Mouse (Mus musculus) heart, embryonic 10.5 days (tissue): ENCODE results near the gene Cacng2. TPM values are rescaled to one million over a fixed set of nuclear protein-coding genes. Genes with fewer than 3 reads are reported as not detected.

ENCODE experiments used
- DNase-seq: peaks from one replicate; pipeline ENCODE4 v3.0.0-alpha.2; 2017; ENCODE audit warnings: low spot score
- H3K27ac ChIP-seq: fragments of 300-500 bp; sonication (generic); 2 replicates; pipeline ENCODE4 v1.5.1; 2016; ENCODE audit warnings: mild to moderate bottlenecking
- H3K27me3 ChIP-seq: fragments of 300-500 bp; sonication (generic); 2 replicates; pipeline ENCODE4 v1.6.1; 2016; ENCODE audit warnings: mild to moderate bottlenecking; ENCODE audit not compliant: poor library complexity, insufficient read depth, severe bottlenecking
- H3K36me3 ChIP-seq: fragments of 300-500 bp; sonication (generic); 2 replicates; pipeline ENCODE4 v1.6.1; 2016; ENCODE audit warnings: mild to moderate bottlenecking, moderate library complexity
- H3K4me1 ChIP-seq: fragments of 300-500 bp; sonication (generic); 2 replicates; pipeline ENCODE4 v1.6.1; 2016; ENCODE audit warnings: mild to moderate bottlenecking
- H3K4me3 ChIP-seq: fragments of 300-500 bp; sonication (generic); 2 replicates; pipeline ENCODE4 v1.5.1; 2016; ENCODE audit warnings: mild to moderate bottlenecking, moderate library complexity
- H3K9me3 ChIP-seq: fragments of 300-500 bp; sonication (generic); 2 replicates; pipeline ENCODE4 v1.6.1; 2016; ENCODE audit warnings: mild to moderate bottlenecking, moderate library complexity
- WGBS: fragments of 180-500 bp; shearing (Covaris S2); methylation state at CpG from one replicate; pipeline ENCODE4 v1.1.7; 2016; 5-methylcytosine and 5-hydroxymethylcytosine counted together
- polyA plus RNA-seq: library from polyadenylated mRNA; unstranded; fragments of >200 nt; fragmentation: Nextera tagmentation; extraction: Ambion mirVana; gene quantifications from 2 replicates; pipeline ENCODE4 v1.2.1, GENCODE M21; 2016

The Cacng2 gene
- polyA plus RNA-seq, 1 experiment from 2014 or later: not detected

DNA sequence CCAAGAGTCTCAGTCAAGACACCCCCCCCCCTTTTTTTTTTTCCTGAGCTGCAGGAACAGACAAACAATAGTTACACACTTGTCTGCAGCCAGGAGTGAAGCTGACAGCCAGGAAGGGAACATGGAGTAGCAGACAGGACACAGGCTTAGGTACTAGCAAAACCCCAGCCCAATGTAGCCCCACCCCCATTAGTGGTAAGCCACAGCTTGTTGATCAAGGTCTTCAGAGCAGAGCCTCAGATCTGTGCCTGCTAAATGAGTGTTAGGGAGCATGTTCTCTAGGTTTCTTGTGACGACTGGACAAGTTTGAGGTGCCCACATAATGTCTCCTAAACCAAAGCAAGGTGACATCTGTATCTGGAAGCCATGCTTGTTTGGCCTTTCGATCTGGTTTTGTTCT, 165.5 kb downstream of the Cacng2 start:
- no peak overlapping the region for H3K27ac ChIP-seq
- H3K4me1 ChIP-seq: peaks cover 18% of the 10 kb centered on the region
- H3K27me3 ChIP-seq: peaks cover 29% of the 10 kb centered on the region
- no peak overlapping the region for H3K4me3 ChIP-seq
- peaks cover 13% of the 10 kb centered on the region for H3K36me3 ChIP-seq
- 83% methylated on average over 2 of the region's 2 CpGs for WGBS
- DNase-seq: no peak
- H3K9me3 ChIP-seq: no peaks in the 10 kb centered on the region

- no peak for DNase-seq
- 80% methylated on average over 3 of the region's 3 CpGs for WGBS
- Histone ChIP-seq H3K27ac (no peak overlapping the region), H3K36me3 (no peaks in the 10 kb centered on the region), H3K4me3 (no peak overlapping the region), H3K4me1 (peaks cover 18% of the 10 kb centered on the region), H3K27me3 (peaks cover 29% of the 10 kb centered on the region), H3K9me3 (no peaks in the 10 kb centered on the region)
These were observed 166.9 kb downstream of the Cacng2 start for GRCm38 (mm10) chr15:77952921-77953320.

- DNase-seq: no peak
- 84% methylated on average over 7 of the region's 7 CpGs for WGBS
- Histone ChIP-seq H3K27me3 (peaks cover 4% of the 10 kb centered on the region; the same call in 1 of the 2 replicates), H3K4me3 (no peak overlapping the region), H3K4me1 (no peaks in the 10 kb centered on the region), H3K36me3 (no peaks in the 10 kb centered on the region), H3K9me3 (no peaks in the 10 kb centered on the region), H3K27ac (no peak overlapping the region)
These were observed 170.8 kb downstream of the Cacng2 start for GRCm38 (mm10) chr15:77949061-77949460.

DNA sequence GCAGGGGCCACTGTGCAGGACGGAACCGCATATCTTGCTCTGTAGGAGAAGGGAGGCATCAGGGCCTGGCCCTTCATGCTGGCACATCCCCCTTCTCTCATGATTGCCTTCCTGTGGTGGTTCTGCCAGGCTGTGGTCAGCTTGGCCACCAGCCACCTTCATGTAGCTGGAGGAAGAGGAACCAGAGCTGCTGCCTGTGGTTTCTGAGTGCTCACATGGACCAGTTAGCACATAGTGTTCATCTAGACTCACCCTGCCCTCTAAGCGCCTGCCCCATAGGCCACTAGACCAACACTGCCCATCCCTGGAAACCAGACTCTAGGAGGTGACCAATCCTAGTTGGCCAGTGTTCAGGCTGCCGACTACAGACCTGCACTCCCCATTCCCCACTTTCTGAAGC, 174.1 kb downstream of the Cacng2 start:
- Histone ChIP-seq H3K27me3 (no peaks in the 10 kb centered on the region), H3K4me1 (no peaks in the 10 kb centered on the region), H3K27ac (no peak overlapping the region), H3K9me3 (no peaks in the 10 kb centered on the region), H3K36me3 (no peaks in the 10 kb centered on the region), H3K4me3 (no peak overlapping the region)
- WGBS: 76% methylated on average over 4 of the region's 4 CpGs
- no peak for DNase-seq

Other genes with a start within 250 kb of the Cacng2 start
- 311 and 315 TPM in 2 replicates for gene Txn2, start 191.0 kb downstream of the Cacng2 start, polyA plus RNA-seq
- 1.7 and 2.8 TPM in 2 replicates for gene Foxred2, start 163.3 kb downstream of the Cacng2 start, polyA plus RNA-seq
- gene Eif3d, start 149.2 kb downstream of the Cacng2 start, polyA plus RNA-seq: 204 and 225 TPM in 2 replicates
- 49.0 and 60.4 TPM in 2 replicates for gene Ift27, start 54.1 kb upstream of the Cacng2 start, polyA plus RNA-seq
- 0.30 and 1.3 TPM in 2 replicates for gene Pvalb, start 86.4 kb upstream of the Cacng2 start, polyA plus RNA-seq
- gene Ncf4, start 124.8 kb upstream of the Cacng2 start, polyA plus RNA-seq: 7.5 and 12.3 TPM in 2 replicates
- 0.75 and 1.5 TPM in 2 replicates for gene Csf2rb2, start 185.7 kb upstream of the Cacng2 start, polyA plus RNA-seq
- 8.2 and 9.3 TPM in 2 replicates for gene Csf2rb, start 205.7 kb upstream of the Cacng2 start, polyA plus RNA-seq